Mouse (Mus musculus): ENCODE data around the gene Map3k11. TPM values are rescaled to one million over a fixed set of nuclear protein-coding genes. Genes with fewer than 3 reads are reported as not detected.

Map3k11 gene
- total RNA-seq, 1 experiment from 2014 or later, result 23.9 TPM

DNA sequence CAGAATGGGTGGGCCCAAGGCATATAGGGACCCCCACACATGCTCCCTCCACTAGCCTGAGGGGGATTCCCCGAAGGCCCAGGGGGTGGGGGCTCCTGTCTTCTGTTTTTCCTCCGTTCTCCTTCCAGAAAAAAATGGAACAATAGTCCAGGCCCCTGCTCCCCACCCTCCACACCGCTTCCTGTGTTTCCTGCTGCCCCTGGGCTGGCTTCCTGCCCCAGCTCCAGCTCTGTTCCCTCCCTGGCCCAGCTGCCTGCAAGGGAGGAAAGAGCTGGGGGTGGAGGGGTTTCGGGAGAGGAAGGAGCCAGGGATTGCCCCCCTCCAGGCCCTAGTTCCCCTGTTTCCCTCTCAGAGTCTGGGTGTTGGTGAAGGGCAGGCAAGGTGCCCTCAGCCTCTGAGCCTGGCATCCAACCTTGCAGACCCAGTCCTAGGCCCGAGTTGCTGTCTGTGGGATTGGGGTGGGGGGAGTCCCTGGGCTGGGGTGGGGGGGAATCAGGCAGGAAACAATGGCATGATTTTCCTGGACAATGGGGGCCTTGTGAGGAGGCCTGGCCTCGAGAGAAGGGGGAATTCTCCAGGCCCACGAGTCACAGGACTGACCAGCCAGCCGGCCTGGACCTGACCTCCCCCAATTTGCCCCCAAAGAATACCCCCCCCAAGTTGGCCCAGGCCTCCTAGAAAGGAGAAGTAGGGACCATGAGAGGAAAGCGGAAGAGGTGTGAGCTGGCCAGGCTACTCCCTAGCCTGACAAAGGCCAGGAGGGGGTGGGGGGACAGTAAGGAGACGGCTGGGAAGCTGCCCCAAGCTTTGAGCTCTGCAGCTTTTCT lies 3.8 kb downstream of the Map3k11 start:
- ATAC-seq (replicated peaks in 1 of 2; ENCODE audit: insufficient read depth in 1 of 2, low FRiP score in 2 of 2, low TSS enrichment in 1 of 2, low read depth in 1 of 2, poor library complexity in 2 of 2, severe bottlenecking in 2 of 2), result no peak

DNA sequence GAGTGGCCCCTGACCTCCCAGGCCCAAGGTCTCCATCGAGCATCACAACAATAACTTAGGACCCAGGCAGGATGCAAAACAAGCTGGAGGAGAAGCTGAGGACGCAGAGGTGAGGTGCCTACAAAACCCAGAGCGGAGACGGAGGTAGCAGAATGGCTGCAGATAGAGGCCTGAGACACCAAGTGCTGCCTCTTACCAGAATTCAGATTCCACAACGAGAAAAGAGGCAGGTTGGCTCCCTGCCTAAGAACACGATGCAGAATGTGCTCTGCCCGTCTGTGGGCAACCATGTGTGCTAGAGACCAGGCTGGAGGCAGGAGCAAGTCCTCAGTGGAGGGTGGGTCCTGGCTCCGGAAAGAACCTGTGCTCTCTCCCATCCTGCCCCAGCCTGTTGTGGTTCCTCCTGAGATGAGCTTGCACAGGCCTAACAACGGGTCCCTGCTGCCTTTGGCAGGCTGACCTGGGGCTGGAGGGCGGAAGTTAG lies 4.4 kb downstream of the Map3k11 start:
- no peak for ATAC-seq (replicated peaks in 1 of 2; ENCODE audit: insufficient read depth in 1 of 2, low FRiP score in 2 of 2, low TSS enrichment in 1 of 2, low read depth in 1 of 2, poor library complexity in 2 of 2, severe bottlenecking in 2 of 2)

DNA sequence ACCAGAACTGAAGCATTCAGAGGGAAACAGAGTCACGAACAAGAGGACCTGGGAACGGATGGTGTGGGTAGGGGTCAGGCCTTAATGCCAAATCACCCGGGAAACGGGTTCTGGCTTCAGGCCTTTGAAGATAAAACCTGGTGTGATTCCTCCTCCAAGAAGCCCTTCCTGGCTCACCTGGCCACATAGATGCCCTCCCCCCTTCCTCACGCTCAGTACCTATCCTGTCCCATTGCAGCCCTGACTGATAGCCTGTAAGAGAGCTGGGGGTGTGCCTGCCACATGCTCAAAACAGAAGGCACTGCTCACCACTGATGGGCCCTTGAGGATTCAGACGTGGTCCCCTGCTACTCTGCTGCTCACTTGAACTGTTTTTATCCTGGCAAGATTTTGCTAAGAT lies 5.3 kb downstream of the Map3k11 start:
- no peak for ATAC-seq (replicated peaks in 1 of 2; ENCODE audit: insufficient read depth in 1 of 2, low FRiP score in 2 of 2, low TSS enrichment in 1 of 2, low read depth in 1 of 2, poor library complexity in 2 of 2, severe bottlenecking in 2 of 2)

DNA sequence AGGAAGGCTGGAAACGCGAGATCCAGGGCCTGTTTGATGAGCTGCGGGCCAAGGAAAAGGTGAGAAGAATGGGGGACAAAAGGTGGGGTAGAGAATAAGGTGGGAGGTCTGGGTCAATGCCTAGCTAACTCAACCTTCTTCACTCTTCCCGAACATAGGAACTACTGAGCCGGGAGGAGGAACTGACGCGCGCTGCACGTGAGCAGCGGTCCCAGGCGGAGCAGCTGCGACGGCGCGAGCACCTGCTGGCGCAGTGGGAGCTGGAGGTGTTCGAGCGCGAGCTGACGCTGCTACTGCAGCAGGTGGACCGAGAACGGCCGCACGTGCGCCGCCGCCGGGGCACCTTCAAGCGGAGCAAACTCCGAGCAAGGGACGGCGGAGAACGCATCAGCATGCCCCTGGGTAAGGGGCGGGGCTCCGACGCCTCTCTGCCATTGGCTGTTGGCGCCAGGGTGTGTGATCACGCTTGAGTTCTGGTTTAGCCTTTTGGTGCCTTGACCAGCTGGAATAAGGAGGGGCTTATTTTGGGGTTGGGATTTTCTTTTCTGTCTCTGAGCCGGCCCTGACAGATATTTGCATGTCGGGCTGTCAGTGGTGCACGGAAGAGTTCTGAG lies 7.4 kb downstream of the Map3k11 start:
- no peak for ATAC-seq (replicated peaks in 1 of 2; ENCODE audit: insufficient read depth in 1 of 2, low FRiP score in 2 of 2, low TSS enrichment in 1 of 2, low read depth in 1 of 2, poor library complexity in 2 of 2, severe bottlenecking in 2 of 2)

DNA sequence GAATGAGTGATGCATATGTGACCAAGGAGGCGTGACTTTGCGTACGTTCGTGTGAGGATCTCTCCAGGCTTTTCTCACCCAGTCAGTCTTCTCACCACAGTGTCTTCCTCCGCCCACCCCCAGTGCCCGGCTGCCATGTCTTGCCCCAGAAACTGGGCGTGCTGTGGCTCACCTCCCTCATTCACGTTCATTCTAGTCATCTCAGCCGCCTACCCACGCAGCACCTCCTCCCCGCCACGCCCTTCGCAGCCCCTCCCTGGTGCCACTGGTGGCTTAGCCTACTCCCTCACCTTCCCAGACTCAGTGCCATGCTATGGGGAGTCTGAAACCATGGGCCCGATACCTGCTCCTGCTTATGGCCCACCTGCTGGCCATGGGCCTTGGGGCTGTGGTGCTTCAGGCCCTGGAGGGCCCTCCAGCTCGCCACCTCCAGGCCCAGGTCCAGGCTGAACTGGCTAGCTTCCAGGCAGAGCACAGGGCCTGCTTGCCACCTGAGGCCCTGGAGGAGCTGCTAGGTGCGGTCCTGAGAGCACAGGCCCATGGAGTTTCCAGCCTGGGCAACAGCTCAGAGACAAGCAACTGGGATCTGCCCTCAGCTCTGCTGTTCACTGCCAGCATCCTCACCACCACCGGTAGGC lies 15.7 kb downstream of the Map3k11 start, which contains the start of gene Kcnk7:
Gene Kcnk7 (plus strand): TSS at position 205 of the 638 bp plus-strand sequence.
- ATAC-seq (replicated peaks in 1 of 2; ENCODE audit: insufficient read depth in 1 of 2, low FRiP score in 2 of 2, low TSS enrichment in 1 of 2, low read depth in 1 of 2, poor library complexity in 2 of 2, severe bottlenecking in 2 of 2), result 0 out of 4 replicates have a peak, but pooled peaks of 1 of the 2 experiments have one; percentile 1

DNA sequence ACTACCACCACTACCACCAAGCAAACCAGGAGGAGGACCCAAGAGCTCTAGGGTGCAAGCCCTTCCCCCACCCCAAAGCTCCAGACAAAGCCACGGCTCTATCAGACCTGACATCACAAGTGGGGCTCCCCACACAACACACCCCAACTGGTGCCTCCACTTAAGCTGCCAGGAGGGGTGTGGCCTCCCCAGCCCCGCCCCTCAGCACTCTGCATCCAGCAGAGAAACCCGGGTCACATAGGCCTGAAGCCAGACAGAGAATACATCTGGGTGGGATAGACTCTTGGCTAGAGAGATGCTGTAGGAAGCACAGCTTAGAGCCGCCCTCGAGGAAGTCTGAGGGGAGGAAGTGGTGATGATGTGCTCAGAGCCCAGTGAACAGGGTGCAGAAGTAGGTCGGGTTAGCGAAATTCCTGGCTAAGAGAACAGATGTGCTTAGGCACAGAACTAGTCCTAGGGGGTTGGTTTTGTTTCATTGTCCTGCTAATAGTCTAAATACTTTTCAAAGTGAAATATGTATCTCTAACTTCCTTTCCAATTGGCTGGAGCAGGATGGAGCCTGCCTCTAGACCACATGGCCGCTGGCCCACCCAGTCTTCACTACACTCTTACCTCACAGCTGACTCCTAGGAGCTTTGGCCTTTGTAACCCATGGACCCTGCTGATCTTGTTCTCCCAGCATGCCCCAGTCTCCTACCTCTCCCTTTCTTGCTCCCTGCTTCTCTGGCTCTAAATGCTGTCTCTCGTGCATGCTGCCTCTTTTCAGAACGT lies 16.4 kb downstream of the Map3k11 start:
- ATAC-seq (replicated peaks in 1 of 2; ENCODE audit: insufficient read depth in 1 of 2, low FRiP score in 2 of 2, low TSS enrichment in 1 of 2, low read depth in 1 of 2, poor library complexity in 2 of 2, severe bottlenecking in 2 of 2), result peak; percentile 49 to 54

DNA sequence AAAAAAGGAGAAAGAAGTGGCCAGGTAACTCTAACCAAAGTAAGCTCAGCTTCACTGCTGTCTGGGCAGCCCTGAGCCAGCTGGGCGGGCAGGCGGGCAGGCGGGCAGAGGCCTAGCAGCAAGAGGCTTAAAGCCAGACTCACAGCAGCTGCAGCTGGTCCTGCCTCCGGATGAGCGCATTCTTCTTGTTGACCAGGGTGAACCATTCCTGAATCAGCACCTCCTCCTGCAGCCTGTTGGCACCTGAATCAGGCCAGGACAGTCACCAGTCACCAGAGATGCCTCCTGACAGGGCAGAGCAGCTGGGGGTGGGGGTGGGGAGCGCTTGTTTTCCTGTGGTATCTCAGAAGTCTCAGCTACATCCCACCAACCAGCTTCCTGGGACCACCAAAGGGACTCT lies 21.5 kb downstream of the Map3k11 start:
- ATAC-seq (replicated peaks in 1 of 2; ENCODE audit: insufficient read depth in 1 of 2, low FRiP score in 2 of 2, low TSS enrichment in 1 of 2, low read depth in 1 of 2, poor library complexity in 2 of 2, severe bottlenecking in 2 of 2), result no peak

DNA sequence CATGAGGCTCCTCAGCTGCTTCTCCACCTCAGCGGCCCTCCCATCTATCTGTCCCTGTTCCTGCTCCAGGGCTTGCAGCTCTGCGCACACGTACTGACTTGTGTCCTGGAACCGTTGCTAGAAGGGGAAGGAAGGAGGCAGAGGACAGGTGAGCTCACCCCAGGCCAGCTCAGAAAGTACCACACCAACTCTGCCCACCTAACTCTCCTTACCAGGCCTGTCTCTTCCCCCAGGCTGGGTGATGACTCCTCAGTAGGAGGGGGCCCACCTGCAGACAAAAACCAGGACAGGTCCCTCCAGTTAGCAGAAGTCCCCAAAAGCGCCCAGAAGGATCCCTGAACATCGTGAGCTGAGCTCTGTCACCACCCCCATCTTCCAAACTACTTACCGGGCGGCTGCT lies 22.0 kb downstream of the Map3k11 start:
- ATAC-seq (replicated peaks in 1 of 2; ENCODE audit: insufficient read depth in 1 of 2, low FRiP score in 2 of 2, low TSS enrichment in 1 of 2, low read depth in 1 of 2, poor library complexity in 2 of 2, severe bottlenecking in 2 of 2), result no peak

DNA sequence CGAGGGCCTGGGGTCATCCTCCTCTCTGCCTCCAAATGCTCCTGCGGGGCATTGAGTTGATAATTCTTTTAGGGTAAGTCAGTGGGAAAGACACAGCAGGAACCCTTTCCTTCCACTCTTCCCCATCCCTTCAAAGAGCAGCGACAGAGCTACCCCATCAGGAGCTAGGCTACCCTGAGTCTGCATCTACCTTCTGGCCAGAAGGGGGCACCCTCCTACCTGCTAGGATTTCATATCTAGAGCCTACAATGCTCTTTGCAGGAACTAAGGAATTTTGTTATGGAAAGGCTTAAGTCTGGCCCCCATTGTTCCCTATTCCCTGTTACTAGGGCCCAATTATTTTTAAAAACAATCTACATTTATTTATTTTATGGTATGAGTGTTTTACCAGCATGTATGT lies 22.7 kb downstream of the Map3k11 start:
- no peak for ATAC-seq (replicated peaks in 1 of 2; ENCODE audit: insufficient read depth in 1 of 2, low FRiP score in 2 of 2, low TSS enrichment in 1 of 2, low read depth in 1 of 2, poor library complexity in 2 of 2, severe bottlenecking in 2 of 2)

DNA sequence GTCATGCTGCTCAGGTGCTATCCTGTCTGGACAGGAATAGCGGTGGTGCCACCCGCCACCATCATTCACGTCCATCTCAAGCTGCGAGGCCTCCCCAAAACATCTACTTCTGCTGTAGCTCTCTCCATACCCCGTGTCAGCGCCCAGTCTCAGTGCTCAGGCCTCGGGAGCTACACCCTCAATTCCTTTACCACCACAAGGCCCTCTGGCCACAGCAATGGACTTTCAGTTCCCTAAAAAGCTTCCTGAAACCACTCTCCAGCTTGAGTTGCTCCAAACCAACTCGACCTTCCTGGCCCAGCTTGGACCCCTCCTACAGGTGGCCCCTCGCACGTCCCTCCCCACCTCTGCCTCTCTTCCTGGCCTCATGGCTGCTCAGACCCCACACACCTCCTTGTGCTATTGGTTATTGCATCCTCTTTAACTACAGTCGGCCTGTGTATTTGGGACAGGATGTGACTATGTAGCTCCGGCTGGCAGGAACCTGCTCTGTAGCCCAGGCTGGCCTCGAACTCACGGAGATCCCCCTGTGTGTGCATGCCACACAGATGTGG lies 23.4 kb downstream of the Map3k11 start:
- peak in 1 of 2 experiments; percentile 37; a peak in 2 of 4 replicates for ATAC-seq (replicated peaks in 1 of 2; ENCODE audit: insufficient read depth in 1 of 2, low FRiP score in 2 of 2, low TSS enrichment in 1 of 2, low read depth in 1 of 2, poor library complexity in 2 of 2, severe bottlenecking in 2 of 2)

DNA sequence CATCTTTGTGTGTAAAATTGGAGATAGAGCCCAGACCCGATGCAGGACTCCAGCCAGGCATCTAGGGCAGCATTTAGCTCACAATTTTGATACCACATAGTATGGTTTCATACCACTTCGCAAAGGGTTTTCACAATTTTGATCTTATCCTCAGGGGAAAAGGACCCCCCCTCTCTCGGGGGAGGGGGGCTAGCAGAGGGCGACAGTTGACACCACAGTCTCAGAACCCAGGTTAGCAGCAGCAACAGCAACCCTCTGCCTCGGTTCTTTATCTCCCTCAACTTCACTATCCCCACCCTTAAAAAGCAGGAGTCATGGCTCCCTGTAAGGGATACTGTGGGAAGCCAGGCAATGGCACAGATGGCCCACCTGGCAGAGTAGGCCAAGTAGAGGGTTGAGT lies 24.7 kb downstream of the Map3k11 start:
- ATAC-seq (replicated peaks in 1 of 2; ENCODE audit: insufficient read depth in 1 of 2, low FRiP score in 2 of 2, low TSS enrichment in 1 of 2, low read depth in 1 of 2, poor library complexity in 2 of 2, severe bottlenecking in 2 of 2), result no peak

DNA sequence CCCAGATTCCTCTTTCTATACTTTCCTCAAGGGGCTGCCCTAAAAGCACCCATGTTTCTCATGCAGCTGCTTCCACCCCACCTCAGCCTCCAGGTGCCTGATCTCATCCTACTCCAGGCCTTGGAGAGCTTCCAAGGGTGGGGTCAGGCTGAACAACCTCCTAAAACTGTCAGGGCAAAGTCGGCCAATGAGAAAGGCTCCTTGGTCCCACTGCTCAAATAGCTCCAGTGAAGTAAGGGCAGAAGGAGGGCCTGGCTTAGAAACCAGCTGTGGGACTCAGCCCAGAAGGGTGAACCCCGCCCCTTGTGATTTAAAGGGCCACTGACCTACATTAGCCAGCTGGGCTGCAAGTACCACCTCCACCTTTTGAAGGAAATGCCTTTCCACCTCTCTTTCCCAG lies 25.2 kb downstream of the Map3k11 start:
- peak in 1 of 2 experiments; percentile 40; a peak in 1 of 4 replicates for ATAC-seq (replicated peaks in 1 of 2; ENCODE audit: insufficient read depth in 1 of 2, low FRiP score in 2 of 2, low TSS enrichment in 1 of 2, low read depth in 1 of 2, poor library complexity in 2 of 2, severe bottlenecking in 2 of 2)

DNA sequence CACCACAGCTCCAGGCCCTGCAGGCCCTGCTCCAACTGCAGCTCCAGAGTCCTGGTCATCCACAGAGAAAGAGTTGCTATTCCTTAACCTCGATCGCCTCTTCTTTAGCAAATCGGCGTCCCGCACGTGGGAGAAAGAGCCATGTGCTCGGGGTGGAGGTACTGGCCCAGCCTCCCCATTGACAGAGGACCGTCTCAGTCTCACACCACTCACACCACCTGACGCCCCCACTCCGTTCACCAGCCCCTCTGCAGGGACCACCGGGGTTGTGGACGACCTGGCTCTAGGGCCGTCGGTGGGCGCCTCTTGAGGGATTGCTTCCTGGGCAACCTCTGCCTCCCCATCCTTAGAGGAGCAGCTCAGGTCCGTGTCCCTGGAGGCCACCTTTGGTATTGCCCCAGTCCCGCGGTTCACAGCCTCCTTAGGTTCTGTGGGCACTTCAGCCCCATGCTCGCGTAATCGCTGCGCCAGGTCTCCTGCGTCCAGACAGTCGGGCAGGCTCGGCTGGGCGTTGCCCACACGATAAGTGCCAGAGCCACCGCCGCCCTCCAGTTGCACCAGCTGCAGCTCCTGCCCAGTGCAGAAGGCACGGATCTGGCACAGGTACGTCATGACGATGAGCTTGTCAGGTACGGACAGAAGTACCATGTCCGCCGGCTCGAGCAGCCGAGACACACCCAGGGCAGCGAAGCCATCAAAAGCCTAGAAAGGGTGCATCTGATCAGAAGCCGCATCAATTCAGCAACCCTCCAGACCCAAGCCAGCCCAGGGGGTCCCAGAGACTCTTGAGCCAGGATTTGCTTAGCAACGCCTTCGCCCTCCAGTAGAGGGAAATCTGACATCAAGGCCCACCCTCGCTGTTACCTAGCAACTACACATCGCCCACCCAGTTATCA lies 27.5 kb downstream of the Map3k11 start:
- no peak; a peak in 1 of 4 replicates for ATAC-seq (replicated peaks in 1 of 2; ENCODE audit: insufficient read depth in 1 of 2, low FRiP score in 2 of 2, low TSS enrichment in 1 of 2, low read depth in 1 of 2, poor library complexity in 2 of 2, severe bottlenecking in 2 of 2)

DNA sequence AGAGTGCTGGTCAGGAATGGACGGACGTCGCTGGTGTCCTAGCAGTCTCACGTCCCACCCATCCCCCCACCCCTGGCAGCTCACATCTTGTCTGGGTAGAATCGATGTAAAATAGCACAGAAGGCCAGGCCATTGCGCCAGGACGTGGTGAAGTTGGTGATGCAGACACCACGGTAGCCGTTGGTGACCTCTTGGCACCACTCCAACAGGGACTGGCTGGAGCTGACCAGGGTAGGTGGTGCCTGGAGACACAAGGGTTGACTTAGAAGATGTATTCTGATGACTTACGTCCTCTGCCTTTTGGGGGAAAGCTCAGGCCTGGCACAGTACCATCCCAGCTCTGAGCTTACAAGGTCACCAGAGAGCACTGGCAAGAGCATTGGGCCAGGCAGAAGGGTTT lies 28.4 kb downstream of the Map3k11 start:
- ATAC-seq (replicated peaks in 1 of 2; ENCODE audit: insufficient read depth in 1 of 2, low FRiP score in 2 of 2, low TSS enrichment in 1 of 2, low read depth in 1 of 2, poor library complexity in 2 of 2, severe bottlenecking in 2 of 2), result no peak

DNA sequence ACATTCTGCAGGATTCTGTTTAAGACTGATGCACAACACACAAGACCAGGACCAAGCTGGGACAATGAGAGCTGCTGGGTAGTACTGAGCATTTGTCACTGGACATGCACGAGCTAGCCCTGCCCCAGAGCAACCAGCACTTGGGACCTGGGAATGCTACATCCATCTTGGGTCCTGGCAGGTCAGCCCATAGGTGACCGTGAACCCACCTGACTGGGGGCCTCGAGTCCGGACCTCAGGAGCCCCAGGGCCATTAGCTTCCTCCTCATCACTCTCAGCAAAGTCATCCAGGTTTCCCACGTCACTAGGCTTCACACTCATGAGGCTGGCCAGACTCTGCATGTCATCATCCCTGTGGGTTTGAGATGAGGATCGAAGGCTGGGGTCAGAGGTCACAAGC lies 32.7 kb downstream of the Map3k11 start:
- ATAC-seq (replicated peaks in 1 of 2; ENCODE audit: insufficient read depth in 1 of 2, low FRiP score in 2 of 2, low TSS enrichment in 1 of 2, low read depth in 1 of 2, poor library complexity in 2 of 2, severe bottlenecking in 2 of 2), result no peak

DNA sequence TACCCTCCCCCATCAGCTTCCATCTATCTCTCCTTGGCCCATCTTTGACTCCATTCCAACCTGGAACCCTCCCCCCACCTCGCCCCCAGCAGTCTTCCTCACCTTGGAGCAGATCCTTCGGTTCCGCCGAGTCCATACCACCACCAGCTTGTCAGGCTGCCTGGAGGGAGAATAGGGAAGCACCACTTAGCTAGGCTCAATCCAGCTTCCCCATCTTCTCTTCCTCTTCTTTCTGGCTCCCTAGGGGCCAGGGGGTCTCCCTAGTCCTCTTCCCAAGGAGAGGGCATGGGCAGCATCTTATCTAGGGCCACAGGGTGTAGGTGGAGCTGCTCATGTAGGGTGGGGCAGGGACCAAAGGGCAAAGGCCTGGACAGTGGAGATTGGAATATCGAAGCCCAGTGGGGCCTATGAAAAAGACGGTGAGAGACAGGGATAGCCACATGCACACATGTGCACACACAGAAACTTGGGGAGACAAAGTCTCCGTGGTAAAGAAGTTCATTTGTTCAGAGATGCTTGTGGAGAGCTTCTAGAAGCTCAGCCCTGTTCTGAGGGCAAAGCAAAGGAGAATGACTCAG lies 34.4 kb downstream of the Map3k11 start:
- no peak for ATAC-seq (replicated peaks in 1 of 2; ENCODE audit: insufficient read depth in 1 of 2, low FRiP score in 2 of 2, low TSS enrichment in 1 of 2, low read depth in 1 of 2, poor library complexity in 2 of 2, severe bottlenecking in 2 of 2)
